Mouse (Mus musculus): ENCODE measurements around the gene Osgepl1.
"Not testable (repeated sequence)": the region's sequence is repeated elsewhere in the genome, so short reads cannot be mapped to it uniquely, and the experiment has no call there.

Osgepl1 gene

DNA sequence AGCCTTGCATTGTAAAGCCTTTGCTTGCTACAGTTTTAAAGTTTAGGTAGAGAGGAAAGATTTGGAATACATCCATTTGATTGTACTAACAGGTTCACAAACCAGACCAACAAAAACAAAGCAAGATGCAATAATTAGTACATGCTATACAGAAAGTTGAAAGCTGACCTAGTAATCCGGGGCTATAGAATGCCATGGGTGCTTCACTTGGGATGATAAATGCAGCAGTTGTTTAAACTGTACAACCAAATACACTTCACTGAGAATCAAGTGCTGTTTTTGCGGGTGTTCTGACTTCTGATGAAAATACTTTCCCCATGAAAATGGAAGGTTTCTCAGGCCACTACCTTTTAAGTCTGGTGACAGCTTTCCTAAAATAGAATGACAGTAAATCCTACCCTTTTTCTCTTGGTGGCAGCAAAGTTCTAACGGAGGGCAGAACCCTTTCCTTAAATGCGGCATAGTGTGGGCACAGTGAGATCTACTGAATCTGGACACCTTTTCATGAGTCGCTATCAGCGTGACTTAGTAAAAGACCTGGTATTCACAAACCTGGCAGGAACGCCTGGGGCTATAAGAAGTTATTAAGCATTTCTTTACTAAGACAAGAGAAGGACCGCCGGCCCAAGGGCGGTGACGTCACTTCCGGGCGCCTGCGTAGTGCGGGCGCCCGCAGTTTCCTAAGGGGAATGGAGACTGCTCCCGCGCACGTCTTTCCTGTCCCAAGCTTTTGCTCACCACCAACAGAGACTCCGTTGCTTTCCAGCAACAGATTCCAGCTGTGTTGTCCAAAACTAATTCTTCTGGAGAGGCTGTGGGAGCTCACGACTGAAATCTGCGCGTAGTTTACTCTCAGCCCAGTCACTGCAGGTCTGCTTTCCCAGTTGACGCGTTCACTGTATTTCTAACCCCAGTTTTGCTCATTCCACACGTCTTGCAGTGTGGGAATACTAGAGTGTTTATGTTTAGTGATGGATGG, at the start of gene Osgepl1:
Gene Osgepl1 (plus strand): TSS at position 636 of the 979 bp plus-strand sequence.
- peak; percentile 84 to 94 for DNase-seq

DNA sequence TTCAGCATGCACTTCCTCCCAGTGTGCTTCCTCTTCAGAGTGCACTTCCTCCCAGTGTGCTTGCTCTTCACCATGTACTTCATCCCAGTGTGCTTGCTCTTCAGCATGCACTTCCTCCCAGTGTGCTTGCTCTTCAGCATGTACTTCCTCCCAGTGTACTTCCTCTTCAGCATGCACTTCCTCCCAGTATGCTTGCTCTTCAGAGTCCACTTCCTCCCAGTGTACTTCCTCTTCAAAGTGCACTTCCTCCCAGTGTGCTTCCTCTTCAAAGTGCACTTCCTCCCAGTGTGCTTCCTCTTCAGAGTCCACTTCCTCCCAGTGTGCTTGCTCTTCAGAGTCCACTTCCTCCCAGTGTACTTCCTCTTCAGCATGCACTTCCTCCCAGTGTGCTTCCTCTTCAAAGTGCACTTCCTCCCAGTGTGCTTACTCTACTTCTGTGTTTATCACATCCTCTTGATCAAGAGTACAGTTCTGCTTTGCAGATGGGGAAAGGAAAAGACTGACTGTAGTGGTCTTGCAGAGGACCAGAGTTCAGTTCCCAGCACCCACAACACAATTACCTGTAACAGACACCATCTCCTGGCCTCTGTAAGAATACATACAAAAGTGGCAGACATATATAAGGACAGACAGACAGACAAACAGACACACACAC, 48.3 kb upstream of the Osgepl1 start:
- DNase-seq: not testable (repeated sequence)

DNA sequence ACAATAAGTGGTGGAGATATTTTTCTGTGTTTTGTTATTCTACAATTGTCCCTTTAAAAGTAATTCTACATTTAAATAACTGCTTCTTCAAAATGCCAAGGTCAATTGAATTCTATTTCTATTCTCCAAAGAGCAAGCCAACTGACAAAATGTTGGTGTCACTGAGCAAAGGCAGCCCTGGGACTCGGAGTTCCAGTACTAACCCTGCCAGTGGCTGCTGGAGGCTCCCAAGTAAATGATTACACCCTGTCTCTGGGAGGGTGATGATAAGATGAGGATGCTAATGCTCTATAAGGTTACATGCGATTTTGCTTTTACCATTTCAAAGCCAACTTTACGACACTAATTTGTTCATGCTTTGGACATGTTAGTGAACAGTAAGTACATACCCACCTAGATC, 43.5 kb upstream of the Osgepl1 start:
- DNase-seq: no peak

DNA sequence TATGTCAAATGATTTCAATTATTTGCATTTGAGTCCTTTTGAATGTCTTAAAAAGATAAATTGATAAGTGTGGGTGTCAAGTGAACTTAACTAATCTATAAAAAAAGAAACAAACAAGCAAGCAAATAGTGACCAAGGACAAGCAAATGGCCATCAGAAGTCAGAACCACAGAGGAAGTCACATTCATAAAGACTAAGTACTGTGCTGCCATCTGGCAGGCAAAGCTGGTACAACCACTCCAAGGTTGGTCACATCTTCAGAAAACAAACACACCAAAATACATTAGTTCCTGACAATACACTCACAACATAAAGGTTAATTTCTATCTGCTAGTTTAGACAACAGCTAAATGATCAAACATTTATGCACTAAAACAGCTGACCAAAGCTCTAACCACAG, 40.8 kb upstream of the Osgepl1 start:
- DNase-seq: peak; percentile 14 to 68

DNA sequence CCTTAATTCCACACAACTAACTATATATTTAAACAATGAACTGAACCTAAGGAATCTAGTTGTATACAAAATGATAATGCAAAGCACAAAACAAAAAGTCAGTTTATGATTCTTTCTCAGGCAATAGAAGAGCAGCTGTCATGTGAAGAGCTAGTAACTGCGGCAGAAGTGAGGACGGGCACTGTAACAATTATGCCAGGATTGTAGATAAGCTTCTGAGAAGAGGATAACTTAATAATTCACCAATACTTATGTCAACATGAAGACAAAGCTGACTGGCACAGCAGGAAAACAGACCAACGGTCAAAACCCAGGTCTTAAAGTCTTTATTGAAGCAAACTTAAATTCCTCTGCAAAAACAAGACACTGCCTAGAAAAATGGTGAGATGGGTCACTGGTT, 22.2 kb upstream of the Osgepl1 start:
- no peak for DNase-seq

DNA sequence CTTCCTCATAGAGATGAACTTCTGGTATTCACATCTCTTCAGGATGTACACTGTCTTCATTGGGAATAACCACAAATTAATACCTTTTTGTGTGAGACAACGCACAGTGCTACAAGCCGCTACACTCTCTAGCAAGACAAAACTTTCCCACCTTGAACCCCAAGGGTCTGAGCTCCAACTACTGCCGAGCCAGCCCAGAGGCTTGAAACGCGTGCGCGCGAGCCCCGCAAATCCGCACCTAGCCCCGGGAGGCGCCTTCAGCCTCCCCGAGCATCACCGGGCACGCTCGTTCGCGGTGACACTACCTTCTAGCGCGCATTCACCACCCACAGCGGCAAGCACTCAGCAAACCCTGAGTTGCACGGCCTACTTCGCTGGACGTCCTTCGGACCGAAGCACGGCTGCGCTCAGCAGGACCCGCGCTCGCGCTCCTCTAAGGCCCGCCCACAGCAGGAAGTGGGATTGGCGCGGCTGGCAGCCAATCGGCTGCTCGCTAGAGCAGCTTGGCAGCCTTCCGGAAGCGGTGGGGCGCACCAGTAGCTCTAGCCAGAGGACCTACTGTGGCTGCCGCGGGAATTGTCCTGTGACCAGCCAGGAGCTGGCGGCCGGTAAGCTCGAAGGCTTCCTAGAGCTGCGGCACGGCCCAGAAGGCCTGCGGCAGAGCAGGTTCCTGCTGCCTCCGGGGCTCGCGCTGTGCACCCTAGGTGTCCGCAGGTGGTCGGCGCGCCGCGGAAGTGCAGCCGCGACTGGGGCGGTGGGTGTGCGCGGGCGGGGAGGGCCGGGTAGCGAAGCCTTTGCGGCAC, 16.6 kb upstream of the Osgepl1 start, which contains the start of the genes Pms1, Ormdl1 and Gm28778:
Gene Pms1 (minus strand): TSS at position 438 of the 803 bp plus-strand sequence.
Gene Ormdl1 (plus strand): TSS at position 515 of the 803 bp plus-strand sequence.
Gene Gm28778 (plus strand): TSS at position 531 of the 803 bp plus-strand sequence.
- DNase-seq: peak; percentile 96 to 97

DNA sequence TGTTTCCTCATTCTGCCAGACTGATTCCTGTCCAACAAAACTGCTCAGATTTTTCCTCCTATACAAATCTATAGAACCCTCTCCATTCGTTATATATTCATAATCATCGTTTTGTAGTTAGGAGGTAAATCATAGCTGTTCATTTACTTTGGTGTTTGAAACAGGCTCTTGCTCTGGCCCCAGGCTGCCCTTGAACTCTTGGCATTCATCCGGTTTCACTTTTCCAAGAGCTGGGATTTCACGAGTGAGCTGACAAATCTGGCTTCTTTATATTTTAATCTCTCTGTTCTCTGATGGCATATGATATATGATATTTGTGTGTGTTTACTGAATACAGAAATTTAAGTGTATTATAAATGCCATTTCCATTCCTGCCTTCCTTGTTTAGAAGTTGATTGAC, 12.9 kb upstream of the Osgepl1 start:
- no peak for DNase-seq

DNA sequence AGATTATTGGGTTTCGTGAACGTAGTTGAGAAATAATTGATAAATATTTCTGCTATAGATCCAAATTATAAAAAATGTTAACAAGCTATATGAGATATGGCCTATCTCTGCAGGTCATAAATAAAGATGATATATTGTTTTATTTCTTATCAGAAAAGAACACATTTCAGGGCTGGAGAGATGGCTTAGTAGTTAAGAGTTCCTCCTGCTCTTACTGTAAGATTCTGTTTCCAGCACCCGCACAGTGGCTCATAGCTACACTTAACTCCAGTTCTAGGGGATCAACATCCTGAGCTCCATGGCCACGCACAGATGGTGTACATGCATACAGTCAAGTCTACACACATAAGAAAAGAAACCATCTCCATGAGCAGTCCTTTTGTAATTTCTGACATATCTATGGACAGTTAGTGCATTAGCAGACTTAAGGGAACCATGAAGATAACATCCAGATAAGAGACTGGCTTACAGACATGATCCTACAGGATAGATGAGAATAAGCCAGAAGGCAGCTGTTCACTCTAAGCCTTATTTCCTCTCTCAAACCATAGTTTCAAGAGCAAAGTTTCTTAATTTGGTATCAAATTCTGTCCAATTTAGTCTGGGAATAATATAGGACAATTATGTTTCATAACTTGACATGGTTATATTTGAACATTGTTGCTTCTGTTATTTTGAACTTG, 8.4 kb downstream of the Osgepl1 start:
- no peak for DNase-seq

DNA sequence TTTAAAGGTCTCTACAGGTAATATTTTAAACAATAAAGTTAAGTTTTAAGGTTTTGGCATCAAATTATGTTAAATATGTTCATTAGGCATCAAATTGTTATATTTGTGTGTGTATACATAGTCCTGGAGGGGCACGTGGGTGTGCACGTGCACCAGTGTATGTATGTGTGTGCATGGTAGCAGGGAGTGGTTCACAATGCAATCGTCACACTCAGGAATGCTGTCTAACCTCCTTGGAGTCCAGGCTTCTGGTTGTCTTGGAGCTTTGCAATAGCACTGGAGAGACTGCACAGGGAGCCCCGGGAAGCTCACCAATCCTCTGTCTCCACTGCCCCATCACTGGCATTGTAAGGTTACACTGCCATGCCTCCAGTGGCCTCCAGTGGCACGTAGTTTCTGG, 9.8 kb downstream of the Osgepl1 start:
- DNase-seq: no peak

DNA sequence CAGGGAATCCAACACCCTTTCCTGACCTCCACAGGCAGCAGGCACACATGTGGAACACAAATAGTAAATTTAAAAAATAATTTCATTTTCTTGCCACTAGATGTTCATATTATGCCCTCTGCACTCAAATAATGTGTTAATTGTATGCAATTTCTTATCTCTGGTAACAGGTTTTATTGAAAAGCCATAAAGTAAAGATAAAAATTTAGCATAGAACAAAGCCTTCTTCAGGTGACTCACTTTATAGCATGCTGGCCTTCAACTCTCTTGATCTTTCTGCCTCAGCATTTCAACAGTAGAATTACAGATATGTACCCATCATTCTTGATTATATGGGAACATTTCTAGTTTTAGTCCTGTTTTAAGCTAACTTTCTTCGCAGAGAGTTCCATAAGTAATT, 10.9 kb downstream of the Osgepl1 start:
- no peak for DNase-seq

DNA sequence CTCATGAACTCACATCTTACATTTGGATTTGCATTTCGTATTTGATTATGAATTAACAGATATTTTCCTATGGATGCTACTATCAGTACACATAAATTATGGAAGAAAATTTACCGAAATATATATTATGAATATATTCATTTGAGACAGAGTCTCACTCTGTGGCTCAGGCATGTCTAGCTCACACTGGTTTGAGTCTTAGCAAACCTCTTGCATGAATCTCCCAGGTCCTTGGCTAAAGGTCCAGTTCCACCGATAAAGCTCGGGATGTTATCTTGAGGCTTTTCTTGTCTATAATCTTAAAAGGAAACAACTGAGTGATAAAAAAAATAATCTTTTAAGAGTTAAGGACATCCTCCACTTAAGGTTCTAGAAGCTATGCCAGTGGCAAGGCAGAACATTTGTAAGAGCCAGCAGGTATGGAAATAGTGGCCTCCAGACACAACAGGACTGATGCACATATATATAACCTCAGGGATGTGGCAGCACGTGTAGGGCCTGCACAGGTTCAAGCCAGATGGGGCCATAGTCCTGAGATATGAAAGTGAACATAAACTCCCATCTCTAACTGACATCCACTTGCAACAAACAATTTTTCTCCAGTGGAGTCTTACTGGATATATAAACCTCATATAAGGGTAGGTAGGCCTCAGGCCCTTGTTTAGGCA, 11.5 kb downstream of the Osgepl1 start:
- DNase-seq: no peak

DNA sequence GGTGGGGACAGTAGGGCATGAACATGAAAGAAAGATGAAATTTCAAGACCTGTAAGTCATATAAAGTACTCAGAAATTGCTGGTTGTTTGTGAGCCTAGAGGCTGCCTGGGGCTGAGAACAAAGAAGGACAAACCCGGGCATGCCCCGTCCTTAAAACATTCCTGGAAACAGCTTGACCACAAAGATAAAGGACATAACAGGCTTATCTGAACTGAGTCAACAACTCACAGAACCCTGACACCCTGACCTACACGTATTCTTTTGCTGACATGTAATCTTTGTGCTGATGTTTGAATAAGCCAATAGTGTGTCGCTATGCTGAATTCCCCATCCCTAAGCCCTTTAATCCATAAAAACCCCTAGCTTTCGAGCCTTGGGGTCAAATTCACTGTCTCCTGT, 20.1 kb downstream of the Osgepl1 start:
- DNase-seq: not testable (repeated sequence)

DNA sequence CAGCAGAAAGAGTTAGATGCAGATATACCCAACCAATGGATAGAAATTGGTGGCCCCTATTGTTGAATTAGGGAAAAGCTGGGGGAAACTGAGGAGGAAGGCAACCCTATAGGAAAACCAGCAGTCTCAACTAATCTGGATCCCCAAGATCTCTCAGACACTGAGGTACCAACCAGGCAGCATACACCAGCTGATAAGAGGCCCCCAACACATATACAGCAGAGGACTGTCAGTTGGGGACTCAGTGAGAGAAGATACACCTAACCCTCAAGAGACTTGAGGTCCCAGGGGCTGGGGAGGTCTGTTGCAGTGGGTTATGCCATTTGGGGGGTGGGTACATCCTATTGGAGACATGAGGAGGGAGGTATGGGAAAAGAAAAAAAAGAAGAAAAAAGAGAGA, 22.0 kb downstream of the Osgepl1 start:
- no peak for DNase-seq

DNA sequence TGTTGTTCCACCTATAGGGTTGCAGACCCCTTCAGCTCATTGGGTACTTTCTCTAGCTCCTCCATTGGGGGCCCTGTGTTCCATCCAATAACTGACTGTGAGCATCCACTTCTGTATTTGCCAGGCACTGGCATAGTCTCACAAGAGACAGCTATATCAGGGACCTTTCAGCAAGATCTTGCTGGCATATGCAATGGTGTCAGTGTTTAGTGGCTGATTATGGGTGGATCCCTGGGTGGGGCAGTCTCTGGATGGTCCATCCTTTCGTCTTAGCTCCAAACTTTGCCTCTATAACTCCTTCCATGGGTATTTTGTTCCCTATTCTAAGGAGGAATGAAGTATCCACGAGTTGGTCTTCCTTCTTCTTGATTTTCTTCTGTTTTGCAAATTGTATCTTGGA, 24.0 kb downstream of the Osgepl1 start:
- not testable (repeated sequence) for DNase-seq

DNA sequence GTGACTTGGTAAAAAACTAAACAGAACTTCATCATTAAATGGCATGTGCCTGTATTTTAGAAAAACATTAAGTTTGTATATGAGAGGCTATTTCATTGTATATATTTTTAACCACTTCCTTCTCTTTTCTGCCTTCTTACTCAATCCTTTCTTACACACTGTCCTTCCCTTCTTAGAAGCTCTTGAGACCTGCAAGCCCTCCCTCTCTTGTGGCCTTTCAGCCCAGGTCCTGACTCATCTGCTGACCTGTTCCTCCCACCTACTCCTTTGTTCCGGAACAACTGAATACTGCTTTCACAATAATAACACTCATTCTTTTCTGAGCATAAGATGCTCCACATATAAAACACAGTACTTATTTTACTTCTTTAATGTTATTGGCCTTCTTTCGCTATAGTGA, 27.6 kb downstream of the Osgepl1 start:
- DNase-seq: no peak

DNA sequence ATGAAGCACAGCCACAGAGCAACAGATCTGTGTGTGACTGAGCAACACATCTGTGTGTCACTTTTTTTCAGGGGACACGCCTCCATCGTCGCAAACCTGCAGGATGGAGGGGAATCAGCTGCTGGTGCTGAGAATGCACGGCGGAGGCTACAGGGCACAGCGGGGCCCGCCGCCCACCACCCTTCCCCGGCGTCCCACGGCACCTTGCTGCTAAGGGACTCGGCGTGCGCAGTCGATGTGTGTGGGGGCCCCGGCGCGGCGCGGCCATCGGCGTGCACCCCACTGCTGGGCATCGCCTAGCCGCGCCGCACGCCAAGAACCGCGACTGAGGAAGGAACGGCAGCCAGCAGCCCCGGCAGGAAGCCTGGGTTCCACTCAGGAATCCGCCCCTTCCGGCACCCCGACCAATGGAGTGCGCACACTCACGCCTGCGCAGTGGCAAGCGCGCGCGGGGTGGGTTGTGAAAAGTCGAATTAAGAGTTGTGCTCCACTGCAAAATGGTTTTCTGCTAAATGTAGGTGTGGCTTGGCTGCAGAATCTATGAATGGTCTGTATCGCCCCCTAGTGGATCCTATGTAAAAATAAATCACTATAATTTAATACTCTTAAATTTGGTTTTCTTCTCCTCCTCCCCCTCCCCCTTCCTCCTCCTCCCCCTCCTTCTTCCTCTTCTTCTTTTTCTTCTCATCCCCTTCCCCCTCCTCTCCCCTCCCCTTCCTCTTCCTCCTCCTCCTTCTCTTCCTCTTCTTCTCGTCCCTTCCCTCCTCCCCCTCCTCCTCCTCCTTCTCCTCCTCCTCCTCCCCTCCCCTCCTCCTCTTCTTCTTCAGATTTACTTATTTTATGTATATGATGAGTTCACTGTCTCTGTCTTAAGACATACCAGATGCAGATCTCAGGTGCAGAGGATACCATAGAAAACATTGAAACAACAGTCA, 39.2 kb downstream of the Osgepl1 start, which contains the start of the genes Asdurf, Gm28551 and Asnsd1:
Gene Asdurf (minus strand): TSS at position 293 of the 935 bp plus-strand sequence.
Gene Gm28551 (minus strand): TSS at position 341 of the 935 bp plus-strand sequence.
Gene Asnsd1 (minus strand): TSS at position 426 of the 935 bp plus-strand sequence.
- DNase-seq: peak; percentile 97

DNA sequence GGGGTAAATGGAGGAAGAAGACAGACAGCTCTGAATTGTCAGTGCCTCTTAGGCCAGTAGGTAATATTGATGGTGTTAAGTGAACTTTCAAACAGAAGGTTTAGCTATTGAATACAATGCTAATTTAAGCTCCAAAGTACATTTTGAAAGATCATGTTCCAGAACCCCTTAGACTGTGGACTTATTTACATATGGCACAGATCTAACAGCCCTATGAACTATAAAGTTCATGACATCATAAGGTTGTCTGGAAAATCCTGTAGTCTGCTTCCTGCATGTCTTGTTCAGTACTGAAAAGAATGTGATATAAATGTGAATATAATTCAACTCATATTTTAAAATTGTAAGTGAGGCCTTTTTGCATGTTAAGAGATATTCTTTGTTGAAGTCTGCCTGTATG, 45.6 kb downstream of the Osgepl1 start:
- no peak for DNase-seq

Data from kidney, postnatal 36 days (tissue).